Mouse (Mus musculus) C2C12 (cell line): ENCODE data around the gene Ppy. TPM values are rescaled to one million over a fixed set of nuclear protein-coding genes. Genes with fewer than 3 reads are reported as not detected.

Source experiments
- H3K27me3 ChIP-seq: one replicate; pipeline ENCODE4 v1.6.1; 2011; ENCODE audit not compliant: control insufficient read depth, insufficient read depth, insufficient read length
- H3K36me3 ChIP-seq: one replicate; pipeline ENCODE4 v1.6.1; 2011; ENCODE audit not compliant: control insufficient read depth, insufficient read depth
- H3K4me3 ChIP-seq: one replicate; pipeline ENCODE4 v1.5.1; 2011; ENCODE audit warnings: mild to moderate bottlenecking, control low read depth; ENCODE audit not compliant: poor library complexity, insufficient read depth, severe bottlenecking
- H3K79me2 ChIP-seq: one replicate; pipeline ENCODE4 v1.6.1; 2011; ENCODE audit not compliant: control insufficient read depth, insufficient read depth
- H3K79me3 ChIP-seq: one replicate; pipeline ENCODE4 v1.6.1; 2011; ENCODE audit warnings: low read depth, control low read depth
- H3ac ChIP-seq: one replicate; pipeline ENCODE3; 2011; ENCODE audit warnings: low read depth; ENCODE audit not compliant: control insufficient read depth, insufficient read length
- CEBPB ChIP-seq: IDR thresholded peaks from one replicate; pipeline ENCODE4 v1.6.1; 2011; ENCODE audit warnings: low read depth, mild to moderate bottlenecking, control low read depth, moderate library complexity
- CTCF ChIP-seq: IDR thresholded peaks from one replicate; pipeline ENCODE4 v1.5.1; 2011; ENCODE audit not compliant: control insufficient read depth, insufficient read depth, insufficient read length
- FOSL1 ChIP-seq: IDR thresholded peaks from one replicate; pipeline ENCODE4 v1.8.0; 2011; ENCODE audit warnings: mild to moderate bottlenecking, low read length; ENCODE audit not compliant: poor library complexity, insufficient read depth, severe bottlenecking
- MAX ChIP-seq: IDR thresholded peaks from one replicate; pipeline ENCODE4 v1.6.1; 2011; ENCODE audit warnings: mild to moderate bottlenecking, control low read depth
- MYOD1 ChIP-seq: IDR thresholded peaks from one replicate; pipeline ENCODE4 v1.6.1; 2011; ENCODE audit warnings: low read depth; ENCODE audit not compliant: control insufficient read depth, insufficient read length
- MYOG ChIP-seq: IDR thresholded peaks from one replicate; pipeline ENCODE4 v1.6.1; 2011; ENCODE audit not compliant: control insufficient read depth, insufficient read length; ENCODE audit errors: extremely low read depth
- USF1 ChIP-seq: IDR thresholded peaks from one replicate; pipeline ENCODE4 v1.6.1; 2011; ENCODE audit warnings: low read depth, mild to moderate bottlenecking, control low read depth, moderate library complexity
- polyA plus RNA-seq: library from polyadenylated mRNA; unstranded; fragments of >200 nt; fragmentation: generic; extraction: Trizol; gene quantifications from one replicate; pipeline ENCODE4 v1.2.1, GENCODE M21; 2012; ENCODE audit warnings: missing spikeins

Gene Ppy
- polyA plus RNA-seq, 1 experiment, result not detected

- TF ChIP-seq MYOG, result no peak
- TF ChIP-seq CTCF, result peak; percentile 48
- H3K4me3 ChIP-seq, result no peak overlapping the region
- no peaks in the 10 kb centered on the region for H3K36me3 ChIP-seq
- H3ac ChIP-seq, result no peak overlapping the region
- peaks cover 76% of the 10 kb centered on the region for H3K27me3 ChIP-seq
- H3K79me3 ChIP-seq, result no peaks in the 10 kb centered on the region
- H3K79me2 ChIP-seq, result no peaks in the 10 kb centered on the region
Observed at GRCm38 (mm10) chr11:102096887-102097391, 4.2 kb downstream of the Ppy start.

- no peaks in the 10 kb centered on the region for H3K79me2 ChIP-seq
- no peak for TF ChIP-seq USF1
- no peak for TF ChIP-seq CTCF
- TF ChIP-seq FOSL1, result no peak
- TF ChIP-seq CEBPB, result no peak
- TF ChIP-seq MYOG, result no peak
- no peak for TF ChIP-seq MAX
- TF ChIP-seq MYOD1, result no peak
- H3ac ChIP-seq, result no peak overlapping the region
- H3K4me3 ChIP-seq, result no peak overlapping the region
- H3K79me3 ChIP-seq, result no peaks in the 10 kb centered on the region
- H3K36me3 ChIP-seq, result no peaks in the 10 kb centered on the region
- peaks cover 76% of the 10 kb centered on the region for H3K27me3 ChIP-seq
Observed at GRCm38 (mm10) chr11:102096446-102096845, 4.7 kb downstream of the Ppy start.

GRCm38 (mm10) chr11:102095676-102096075 lies 5.4 kb downstream of the Ppy start:
- Histone ChIP-seq H3K4me3 (no peak overlapping the region), H3K36me3 (no peaks in the 10 kb centered on the region), H3ac (no peak overlapping the region), H3K79me3 (no peaks in the 10 kb centered on the region), H3K79me2 (no peaks in the 10 kb centered on the region), H3K27me3 (peaks cover 70% of the 10 kb centered on the region)
- no peak for TF ChIP-seq FOSL1
- TF ChIP-seq CTCF, result no peak
- no peak for TF ChIP-seq MYOG
- TF ChIP-seq MAX, result no peak
- TF ChIP-seq MYOD1, result no peak
- TF ChIP-seq CEBPB, result no peak

- Histone ChIP-seq H3K79me3 (no peaks in the 10 kb centered on the region), H3K36me3 (no peaks in the 10 kb centered on the region), H3ac (no peak overlapping the region), H3K27me3 (peaks cover 20% of the 10 kb centered on the region), H3K79me2 (no peaks in the 10 kb centered on the region), H3K4me3 (peak overlapping the region; percentile 38)
- TF ChIP-seq MYOG (no peak), FOSL1 (no peak), CTCF (no peak), USF1 (no peak), MYOD1 (no peak), MAX (no peak), CEBPB (no peak)
Observed at GRCm38 (mm10) chr11:102089088-102089808, 11.9 kb downstream of the Ppy start.

GRCm38 (mm10) chr11:102087931-102088898 lies 12.9 kb downstream of the Ppy start, which contains the start of gene Mpp2:
Gene Mpp2, minus strand, starts transcription at chr11:102088515.
- H3K79me3 ChIP-seq, result no peaks in the 10 kb centered on the region
- H3K79me2 ChIP-seq, result no peaks in the 10 kb centered on the region
- no peaks in the 10 kb centered on the region for H3K36me3 ChIP-seq
- peak within 1 kb of the TSS; percentile 38 for H3K4me3 ChIP-seq
- H3K27me3 ChIP-seq, result peaks cover 16% of the 10 kb centered on the region
- H3ac ChIP-seq, result peak within 1 kb of the TSS; percentile 57
- TF ChIP-seq CTCF (no peak), MAX (no peak), MYOD1 (no peak), CEBPB (no peak), MYOG (no peak), USF1 (no peak)
